Mouse (Mus musculus): ENCODE data around the gene Slc35c1. TPM values are rescaled to one million over a fixed set of nuclear protein-coding genes. Genes with fewer than 3 reads are reported as not detected.

Gene Slc35c1
- polyA plus RNA-seq, 1 experiment from 2014 or later, result 12.3 TPM

GRCm38 (mm10) chr2:92431611-92432179 is 28.6 kb downstream of the Slc35c1 start:
- H3K9ac ChIP-seq, result peak overlapping the region; percentile 82
- 23% methylated on average over 11 of the region's 11 CpGs for WGBS
- peak overlapping the region; percentile 73 for H3K4me2 ChIP-seq
- H3K9me3 ChIP-seq, result no peaks in the 10 kb centered on the region
- H3K4me3 ChIP-seq, result peak overlapping the region; percentile 73
- H3K36me3 ChIP-seq, result no peaks in the 10 kb centered on the region
- peak overlapping the region; percentile 88 for H3K27ac ChIP-seq (replicated peaks)
- peaks cover 76% of the 10 kb centered on the region for H3K4me1 ChIP-seq (replicated peaks)
- peaks cover 6% of the 10 kb centered on the region; the same call in 1 of the 2 replicates for H3K27me3 ChIP-seq
- no peak for ATAC-seq (ENCODE audit: low read depth)

- ATAC-seq (ENCODE audit: low read depth), result peak; percentile 21
- peak overlapping the region; percentile 82 for H3K9ac ChIP-seq
These were observed 29.4 kb downstream of the Slc35c1 start for GRCm38 (mm10) chr2:92430723-92431541.

GRCm38 (mm10) chr2:92430089-92430488 is 30.2 kb downstream of the Slc35c1 start:
- 0 out of 2 replicates have a peak overlapping the region, but pooled peaks have one; percentile 8 for H3K9ac ChIP-seq
- no peaks in the 10 kb centered on the region for H3K9me3 ChIP-seq
- WGBS, result 83% methylated on average over 2 of the region's 2 CpGs
- H3K27me3 ChIP-seq, result peaks cover 1% of the 10 kb centered on the region; the same call in 1 of the 2 replicates
- ATAC-seq (ENCODE audit: low read depth), result no peak
- no peak overlapping the region for H3K27ac ChIP-seq (replicated peaks)
- H3K4me3 ChIP-seq, result no peak overlapping the region
- H3K36me3 ChIP-seq, result peaks cover 6% of the 10 kb centered on the region; the same call in 1 of the 2 replicates
- H3K4me1 ChIP-seq (replicated peaks), result peaks cover 90% of the 10 kb centered on the region
- H3K4me2 ChIP-seq, result peak overlapping the region; percentile 73; the same call in 1 of the 2 replicates

More at GRCm38 (mm10) chr2:92430723-92431541, 29.4 kb downstream of the Slc35c1 start:
- 60% methylated on average over 21 of the region's 21 CpGs for WGBS
- H3K4me3 ChIP-seq, result peak overlapping the region; percentile 73
- H3K36me3 ChIP-seq, result peaks cover 2% of the 10 kb centered on the region; the same call in 1 of the 2 replicates
- H3K27me3 ChIP-seq, result peaks cover 6% of the 10 kb centered on the region; the same call in 1 of the 2 replicates
- peak overlapping the region; percentile 88 for H3K27ac ChIP-seq (replicated peaks)
- no peaks in the 10 kb centered on the region for H3K9me3 ChIP-seq
- H3K4me2 ChIP-seq, result peak overlapping the region; percentile 73
- peaks cover 83% of the 10 kb centered on the region for H3K4me1 ChIP-seq (replicated peaks)

- H3K36me3 ChIP-seq, result peaks cover 23% of the 10 kb centered on the region
- no peak overlapping the region for H3K4me2 ChIP-seq
- no peaks in the 10 kb centered on the region for H3K9me3 ChIP-seq
- H3K4me3 ChIP-seq, result no peak overlapping the region
- H3K4me1 ChIP-seq (replicated peaks), result peaks cover 98% of the 10 kb centered on the region
- ATAC-seq (ENCODE audit: low read depth), result no peak
- no peaks in the 10 kb centered on the region for H3K27me3 ChIP-seq
- whole genome bisulfite sequencing, result 69% methylated on average over 6 of the region's 6 CpGs
- no peak overlapping the region; the same call in 1 of the 2 replicates for H3K27ac ChIP-seq (replicated peaks)
- 0 out of 2 replicates have a peak overlapping the region, but pooled peaks have one; percentile 4 for H3K9ac ChIP-seq
These were observed 32.5 kb downstream of the Slc35c1 start for GRCm38 (mm10) chr2:92427882-92428281.

GRCm38 (mm10) chr2:92426426-92426825 is 33.9 kb downstream of the Slc35c1 start:
- no peaks in the 10 kb centered on the region for H3K9me3 ChIP-seq
- H3K4me2 ChIP-seq, result no peak overlapping the region
- H3K27ac ChIP-seq (replicated peaks), result peak overlapping the region; percentile 83
- H3K4me3 ChIP-seq, result no peak overlapping the region
- 77% methylated on average over 3 of the region's 3 CpGs for WGBS
- no peaks in the 10 kb centered on the region for H3K27me3 ChIP-seq
- H3K9ac ChIP-seq, result no peak overlapping the region
- H3K4me1 ChIP-seq (replicated peaks), result peaks cover 84% of the 10 kb centered on the region
- ATAC-seq (ENCODE audit: low read depth), result no peak
- H3K36me3 ChIP-seq, result peaks cover 37% of the 10 kb centered on the region

GRCm38 (mm10) chr2:92425366-92425765 is 35.0 kb downstream of the Slc35c1 start:
- 72% methylated on average over 4 of the region's 4 CpGs for WGBS
- no peaks in the 10 kb centered on the region for H3K9me3 ChIP-seq
- no peak for ATAC-seq (ENCODE audit: low read depth)
- H3K4me1 ChIP-seq (replicated peaks), result peaks cover 73% of the 10 kb centered on the region
- peak overlapping the region; percentile 83 for H3K27ac ChIP-seq (replicated peaks)
- H3K4me3 ChIP-seq, result no peak overlapping the region
- H3K9ac ChIP-seq, result no peak overlapping the region
- H3K27me3 ChIP-seq, result no peaks in the 10 kb centered on the region
- H3K36me3 ChIP-seq, result peaks cover 48% of the 10 kb centered on the region
- no peak overlapping the region for H3K4me2 ChIP-seq

- WGBS, result 43% methylated on average over 9 of the region's 9 CpGs
- Histone ChIP-seq H3K9me3 (no peaks in the 10 kb centered on the region), H3K4me1 (replicated peaks) (peaks cover 68% of the 10 kb centered on the region), H3K27me3 (no peaks in the 10 kb centered on the region), H3K9ac (peak overlapping the region; percentile 1; the same call in 1 of the 2 replicates), H3K36me3 (peaks cover 55% of the 10 kb centered on the region), H3K4me2 (0 out of 2 replicates have a peak overlapping the region, but pooled peaks have one; percentile 21), H3K27ac (replicated peaks) (peak overlapping the region; percentile 83), H3K4me3 (no peak overlapping the region)
- ATAC-seq (ENCODE audit: low read depth), result peak; percentile 63
These were observed 35.7 kb downstream of the Slc35c1 start for GRCm38 (mm10) chr2:92424462-92425308.

- ATAC-seq (ENCODE audit: low read depth), result peak; percentile 66; the same call in 1 of the 2 replicates
- 0 out of 2 replicates have a peak overlapping the region, but pooled peaks have one; percentile 9 for H3K9ac ChIP-seq
- peaks cover 63% of the 10 kb centered on the region for H3K36me3 ChIP-seq
- no peaks in the 10 kb centered on the region for H3K27me3 ChIP-seq
- peak overlapping the region; percentile 83 for H3K27ac ChIP-seq (replicated peaks)
- no peak overlapping the region for H3K4me2 ChIP-seq
- 68% methylated on average over 9 of the region's 9 CpGs for WGBS
- no peaks in the 10 kb centered on the region for H3K9me3 ChIP-seq
- H3K4me1 ChIP-seq (replicated peaks), result peaks cover 60% of the 10 kb centered on the region
- H3K4me3 ChIP-seq, result no peak overlapping the region
These were observed 36.5 kb downstream of the Slc35c1 start for GRCm38 (mm10) chr2:92423702-92424461.

- peak overlapping the region; percentile 83 for H3K27ac ChIP-seq (replicated peaks)
- no peak overlapping the region for H3K4me3 ChIP-seq
- peaks cover 70% of the 10 kb centered on the region for H3K36me3 ChIP-seq
- no peaks in the 10 kb centered on the region for H3K27me3 ChIP-seq
- peaks cover 53% of the 10 kb centered on the region for H3K4me1 ChIP-seq (replicated peaks)
- H3K9ac ChIP-seq, result no peak overlapping the region
- WGBS, result 93% methylated on average over 9 of the region's 9 CpGs
- no peaks in the 10 kb centered on the region for H3K9me3 ChIP-seq
- no peak overlapping the region for H3K4me2 ChIP-seq
- ATAC-seq (ENCODE audit: low read depth), result no peak
These were observed 37.2 kb downstream of the Slc35c1 start for GRCm38 (mm10) chr2:92423156-92423555.

- Histone ChIP-seq H3K36me3 (peaks cover 76% of the 10 kb centered on the region), H3K27ac (replicated peaks) (no peak overlapping the region), H3K9ac (no peak overlapping the region), H3K27me3 (no peaks in the 10 kb centered on the region), H3K4me2 (no peak overlapping the region), H3K4me1 (replicated peaks) (peaks cover 47% of the 10 kb centered on the region), H3K9me3 (no peaks in the 10 kb centered on the region), H3K4me3 (no peak overlapping the region)
- WGBS, result 79% methylated on average over 10 of the region's 10 CpGs
- ATAC-seq (ENCODE audit: low read depth), result no peak
These were observed 37.8 kb downstream of the Slc35c1 start for GRCm38 (mm10) chr2:92422388-92423135.

Data from neural tube, embryonic 13.5 days (tissue).